Mouse (Mus musculus): Measurements from ENCODE around the gene Slc9a3r2. TPM values are rescaled to one million over a fixed set of nuclear protein-coding genes. Genes with fewer than 3 reads are reported as not detected.

Gene Slc9a3r2
- polyA plus RNA-seq, 1 experiment = 19.1 TPM

DNA sequence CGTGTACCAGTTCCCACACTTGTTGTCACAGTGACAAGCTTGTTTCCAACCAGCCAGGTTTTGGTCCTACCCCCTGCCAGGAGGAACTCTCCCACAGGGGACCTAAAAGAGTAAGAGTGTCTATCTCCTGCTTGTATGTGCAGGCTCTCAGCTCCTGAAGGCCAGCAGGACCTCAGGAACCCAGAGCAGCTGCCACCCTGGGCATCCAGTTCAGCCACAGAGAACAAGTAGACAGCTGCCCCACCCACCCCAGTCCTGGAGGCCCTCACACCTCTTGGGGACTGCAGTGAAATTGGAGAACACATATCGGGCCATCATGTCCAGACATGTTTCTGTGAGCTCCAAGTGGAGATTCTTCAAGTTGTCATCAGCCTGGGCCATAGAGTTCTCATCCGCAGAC lies 45.6 kb downstream of the Slc9a3r2 start:
- Histone ChIP-seq H3ac (ENCODE audit: control insufficient read depth, insufficient read length) (no peak overlapping the region), H3K36me3 (ENCODE audit: control insufficient read depth, insufficient read depth) (peaks cover 7% of the 10 kb centered on the region), H3K4me2 (ENCODE audit: low read depth) (peak overlapping the region; percentile 24), H3K4me3 (no peak overlapping the region), H3K27me3 (ENCODE audit: control insufficient read depth, insufficient read depth, insufficient read length) (no peaks in the 10 kb centered on the region), H3K79me2 (ENCODE audit: control insufficient read depth, insufficient read depth) (no peaks in the 10 kb centered on the region)
- TF ChIP-seq MYOG (IDR thresholded peaks at IDR 0.05; ENCODE audit: control insufficient read depth in 1 of 3, insufficient read depth in 1 of 3, insufficient read length in 2 of 3, low read depth in 2 of 3) (peak in 2 of 3 experiments; percentile 83 to 85), REST (IDR thresholded peaks at IDR 0.05; ENCODE audit: insufficient read depth, insufficient read length) (no peak), E2F4 (IDR thresholded peaks at IDR 0.05; ENCODE audit: insufficient read depth) (no peak), MYOD1 (IDR thresholded peaks at IDR 0.05; ENCODE audit: control insufficient read depth in 1 of 3, insufficient read length in 2 of 3, low read depth in 2 of 3) (peak; percentile 11 to 70 (median 48))

DNA sequence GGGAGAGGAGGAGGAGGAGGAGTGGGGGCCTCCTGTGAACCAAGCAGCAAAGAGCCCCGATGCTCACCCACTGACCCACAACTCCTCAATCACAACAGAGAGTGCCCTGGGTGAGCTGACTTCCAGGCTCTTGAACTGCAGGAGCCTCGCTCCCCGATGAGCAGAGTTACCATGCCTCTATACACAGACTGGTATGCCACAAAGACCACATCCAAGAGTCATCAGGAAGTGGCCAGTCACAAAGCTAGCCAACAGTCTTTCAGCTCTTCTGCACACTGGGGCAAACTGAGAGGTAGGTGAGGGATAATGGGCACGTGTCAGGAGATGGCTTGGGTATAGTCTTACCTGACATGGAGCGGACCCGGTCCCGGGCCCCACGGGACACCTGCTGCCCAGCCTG lies 46.2 kb downstream of the Slc9a3r2 start:
- Histone ChIP-seq H3K36me3 (ENCODE audit: control insufficient read depth, insufficient read depth) (peaks cover 7% of the 10 kb centered on the region), H3K79me2 (ENCODE audit: control insufficient read depth, insufficient read depth) (no peaks in the 10 kb centered on the region), H3K4me2 (ENCODE audit: low read depth) (peak overlapping the region; percentile 24), H3ac (ENCODE audit: control insufficient read depth, insufficient read length) (no peak overlapping the region), H3K4me3 (no peak overlapping the region), H3K27me3 (ENCODE audit: control insufficient read depth, insufficient read depth, insufficient read length) (no peaks in the 10 kb centered on the region)
- TF ChIP-seq TCF3 (IDR thresholded peaks at IDR 0.05; ENCODE audit: insufficient read length, low read depth) (no peak), CEBPB (IDR thresholded peaks at IDR 0.05; ENCODE audit: insufficient read depth, poor library complexity, severe bottlenecking) (no peak), USF1 (IDR thresholded peaks at IDR 0.05; ENCODE audit: low read depth) (no peak), MAX (IDR thresholded peaks at IDR 0.05; ENCODE audit: low read depth) (no peak), POLR2AphosphoS2 (IDR thresholded peaks at IDR 0.05; ENCODE audit: insufficient read length, low read depth) (no peak), E2F4 (IDR thresholded peaks at IDR 0.05; ENCODE audit: insufficient read depth) (no peak), POLR2A (IDR thresholded peaks at IDR 0.05; ENCODE audit: insufficient read length, low read depth) (no peak), REST (IDR thresholded peaks at IDR 0.05; ENCODE audit: insufficient read depth, insufficient read length) (no peak), TCF12 (IDR thresholded peaks at IDR 0.05; ENCODE audit: insufficient read depth, poor library complexity, severe bottlenecking) (no peak), MYOG (IDR thresholded peaks at IDR 0.05; ENCODE audit: control insufficient read depth in 1 of 3, insufficient read depth in 1 of 3, insufficient read length in 2 of 3, low read depth in 2 of 3) (peak in 1 of 3 experiments; percentile 23), MYOD1 (IDR thresholded peaks at IDR 0.05; ENCODE audit: control insufficient read depth in 1 of 3, insufficient read length in 2 of 3, low read depth in 2 of 3) (peak in 1 of 3 experiments; percentile 32), SRF (IDR thresholded peaks at IDR 0.05; ENCODE audit: control insufficient read depth, insufficient read length, low read depth) (no peak)

DNA sequence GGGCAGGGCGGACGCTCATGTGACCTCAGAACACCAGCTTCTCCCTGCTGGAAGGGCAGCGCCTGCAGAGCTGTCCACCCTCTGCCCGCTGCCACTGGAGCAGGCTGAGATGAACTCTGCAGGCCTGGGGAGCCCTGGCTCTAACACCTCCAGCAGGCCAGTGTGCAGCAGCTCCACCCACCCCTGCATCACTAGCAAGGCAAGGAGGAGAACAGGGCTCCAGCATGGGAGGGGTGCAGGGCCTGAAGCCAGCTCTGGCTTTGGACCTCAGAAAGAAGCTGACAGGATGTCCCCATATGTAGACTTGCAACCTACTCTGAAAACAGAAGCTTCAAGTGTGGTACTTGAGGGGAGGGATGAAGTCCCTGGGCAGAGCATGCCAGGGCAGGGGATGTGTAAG lies 49.6 kb downstream of the Slc9a3r2 start:
- H3ac ChIP-seq (ENCODE audit: control insufficient read depth, insufficient read length) = no peak overlapping the region
- peaks cover 13% of the 10 kb centered on the region for H3K36me3 ChIP-seq (ENCODE audit: control insufficient read depth, insufficient read depth)
- H3K4me3 ChIP-seq = no peak overlapping the region
- H3K27me3 ChIP-seq (ENCODE audit: control insufficient read depth, insufficient read depth, insufficient read length) = no peaks in the 10 kb centered on the region
- no peaks in the 10 kb centered on the region for H3K79me2 ChIP-seq (ENCODE audit: control insufficient read depth, insufficient read depth)
- no peak for TF ChIP-seq TCF12 (IDR thresholded peaks at IDR 0.05; ENCODE audit: insufficient read depth, poor library complexity, severe bottlenecking)
- no peak for TF ChIP-seq USF1 (IDR thresholded peaks at IDR 0.05; ENCODE audit: low read depth)
- no peak for TF ChIP-seq REST (IDR thresholded peaks at IDR 0.05; ENCODE audit: insufficient read depth, insufficient read length)
- TF ChIP-seq POLR2A (IDR thresholded peaks at IDR 0.05; ENCODE audit: insufficient read length, low read depth) = no peak
- TF ChIP-seq SRF (IDR thresholded peaks at IDR 0.05; ENCODE audit: control insufficient read depth, insufficient read length, low read depth) = no peak
- no peak overlapping the region for H3K4me2 ChIP-seq (ENCODE audit: low read depth)

DNA sequence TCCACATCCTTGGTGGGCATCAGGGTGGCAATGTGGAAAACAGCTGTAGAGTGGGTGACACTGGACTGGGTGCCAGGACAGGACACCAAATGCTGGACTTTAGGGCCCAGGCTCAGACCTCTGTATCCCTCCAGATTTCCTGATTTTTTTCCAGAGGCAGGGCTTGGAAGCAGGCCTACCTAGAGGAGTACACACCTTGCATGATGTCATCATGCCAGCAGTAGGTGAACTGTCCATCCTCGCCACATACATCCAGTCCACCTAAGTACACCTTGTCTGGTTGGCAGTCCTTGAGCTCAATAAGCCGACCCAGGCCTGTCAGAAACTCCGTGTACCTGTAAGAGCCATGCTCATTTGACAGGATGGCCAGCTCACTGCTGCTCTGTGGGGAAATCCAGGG lies 52.1 kb downstream of the Slc9a3r2 start:
- Histone ChIP-seq H3K79me2 (ENCODE audit: control insufficient read depth, insufficient read depth) (no peaks in the 10 kb centered on the region), H3K27me3 (ENCODE audit: control insufficient read depth, insufficient read depth, insufficient read length) (no peaks in the 10 kb centered on the region), H3K4me2 (ENCODE audit: low read depth) (no peak overlapping the region), H3K4me3 (no peak overlapping the region), H3K36me3 (ENCODE audit: control insufficient read depth, insufficient read depth) (peaks cover 11% of the 10 kb centered on the region), H3ac (ENCODE audit: control insufficient read depth, insufficient read length) (no peak overlapping the region)
- TF ChIP-seq MYOD1 (IDR thresholded peaks at IDR 0.05; ENCODE audit: control insufficient read depth in 1 of 3, insufficient read length in 2 of 3, low read depth in 2 of 3) = no peak
- TF ChIP-seq MAX (IDR thresholded peaks at IDR 0.05; ENCODE audit: low read depth) = no peak
- TF ChIP-seq SRF (IDR thresholded peaks at IDR 0.05; ENCODE audit: control insufficient read depth, insufficient read length, low read depth) = no peak
- TF ChIP-seq POLR2A (IDR thresholded peaks at IDR 0.05; ENCODE audit: insufficient read length, low read depth) = no peak
- TF ChIP-seq TCF12 (IDR thresholded peaks at IDR 0.05; ENCODE audit: insufficient read depth, poor library complexity, severe bottlenecking) = no peak
- TF ChIP-seq USF1 (IDR thresholded peaks at IDR 0.05; ENCODE audit: low read depth) = no peak
- TF ChIP-seq CEBPB (IDR thresholded peaks at IDR 0.05; ENCODE audit: insufficient read depth, poor library complexity, severe bottlenecking) = no peak
- TF ChIP-seq TCF3 (IDR thresholded peaks at IDR 0.05; ENCODE audit: insufficient read length, low read depth) = no peak
- TF ChIP-seq E2F4 (IDR thresholded peaks at IDR 0.05; ENCODE audit: insufficient read depth) = no peak
- TF ChIP-seq POLR2AphosphoS2 (IDR thresholded peaks at IDR 0.05; ENCODE audit: insufficient read length, low read depth) = no peak
- TF ChIP-seq REST (IDR thresholded peaks at IDR 0.05; ENCODE audit: insufficient read depth, insufficient read length) = no peak
- TF ChIP-seq MYOG (IDR thresholded peaks at IDR 0.05; ENCODE audit: control insufficient read depth in 1 of 3, insufficient read depth in 1 of 3, insufficient read length in 2 of 3, low read depth in 2 of 3) = no peak

DNA sequence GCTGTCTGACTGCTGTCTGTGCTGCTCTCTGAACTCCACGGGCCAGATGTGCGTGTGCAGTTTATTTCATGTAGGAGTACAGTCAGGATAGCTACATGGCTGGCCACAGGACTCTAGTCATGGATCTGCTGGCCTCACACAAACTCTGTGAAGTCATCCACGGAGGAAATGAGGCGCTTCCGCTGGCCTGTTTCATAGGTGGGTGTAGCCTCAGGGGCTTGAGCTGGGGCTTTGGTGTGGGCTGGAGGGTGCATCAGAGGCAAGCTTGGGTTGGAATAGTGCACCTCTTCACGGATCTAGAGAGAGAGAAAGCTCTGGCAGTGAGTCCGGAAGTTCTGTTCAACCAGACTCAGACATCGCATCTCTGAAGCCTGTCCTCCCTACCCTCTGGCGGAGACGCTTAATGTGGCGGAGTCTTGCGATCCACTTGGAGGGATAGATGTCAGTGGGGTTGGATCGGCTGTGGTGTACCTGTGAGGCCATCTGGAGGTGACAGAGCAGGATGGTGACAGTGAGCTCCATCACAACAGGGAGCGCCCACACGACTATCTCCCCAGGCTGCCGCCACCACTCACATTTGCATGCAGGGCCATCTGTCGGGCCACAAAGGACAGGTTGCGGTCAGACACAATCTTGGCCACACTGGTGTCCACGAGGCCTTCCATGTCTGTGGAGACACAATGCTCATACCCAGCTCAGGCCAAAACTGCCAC lies 53.5 kb downstream of the Slc9a3r2 start:
- Histone ChIP-seq H3ac (ENCODE audit: control insufficient read depth, insufficient read length) (no peak overlapping the region), H3K79me2 (ENCODE audit: control insufficient read depth, insufficient read depth) (no peaks in the 10 kb centered on the region), H3K27me3 (ENCODE audit: control insufficient read depth, insufficient read depth, insufficient read length) (no peaks in the 10 kb centered on the region), H3K4me2 (ENCODE audit: low read depth) (no peak overlapping the region), H3K36me3 (ENCODE audit: control insufficient read depth, insufficient read depth) (peaks cover 13% of the 10 kb centered on the region), H3K4me3 (no peak overlapping the region)
- no peak for TF ChIP-seq MYOG (IDR thresholded peaks at IDR 0.05; ENCODE audit: control insufficient read depth in 1 of 3, insufficient read depth in 1 of 3, insufficient read length in 2 of 3, low read depth in 2 of 3)
- TF ChIP-seq TCF12 (IDR thresholded peaks at IDR 0.05; ENCODE audit: insufficient read depth, poor library complexity, severe bottlenecking) = no peak
- TF ChIP-seq SRF (IDR thresholded peaks at IDR 0.05; ENCODE audit: control insufficient read depth, insufficient read length, low read depth) = no peak
- no peak for TF ChIP-seq E2F4 (IDR thresholded peaks at IDR 0.05; ENCODE audit: insufficient read depth)
- no peak for TF ChIP-seq MAX (IDR thresholded peaks at IDR 0.05; ENCODE audit: low read depth)
- no peak for TF ChIP-seq REST (IDR thresholded peaks at IDR 0.05; ENCODE audit: insufficient read depth, insufficient read length)
- TF ChIP-seq USF1 (IDR thresholded peaks at IDR 0.05; ENCODE audit: low read depth) = no peak
- TF ChIP-seq TCF3 (IDR thresholded peaks at IDR 0.05; ENCODE audit: insufficient read length, low read depth) = no peak
- TF ChIP-seq MYOD1 (IDR thresholded peaks at IDR 0.05; ENCODE audit: control insufficient read depth in 1 of 3, insufficient read length in 2 of 3, low read depth in 2 of 3) = no peak
- no peak for TF ChIP-seq CEBPB (IDR thresholded peaks at IDR 0.05; ENCODE audit: insufficient read depth, poor library complexity, severe bottlenecking)
- TF ChIP-seq POLR2A (IDR thresholded peaks at IDR 0.05; ENCODE audit: insufficient read length, low read depth) = no peak
- TF ChIP-seq POLR2AphosphoS2 (IDR thresholded peaks at IDR 0.05; ENCODE audit: insufficient read length, low read depth) = no peak

All from myocyte (in vitro differentiated cells).